Mouse (Mus musculus): ENCODE data around the gene Nprl3.

DNA sequence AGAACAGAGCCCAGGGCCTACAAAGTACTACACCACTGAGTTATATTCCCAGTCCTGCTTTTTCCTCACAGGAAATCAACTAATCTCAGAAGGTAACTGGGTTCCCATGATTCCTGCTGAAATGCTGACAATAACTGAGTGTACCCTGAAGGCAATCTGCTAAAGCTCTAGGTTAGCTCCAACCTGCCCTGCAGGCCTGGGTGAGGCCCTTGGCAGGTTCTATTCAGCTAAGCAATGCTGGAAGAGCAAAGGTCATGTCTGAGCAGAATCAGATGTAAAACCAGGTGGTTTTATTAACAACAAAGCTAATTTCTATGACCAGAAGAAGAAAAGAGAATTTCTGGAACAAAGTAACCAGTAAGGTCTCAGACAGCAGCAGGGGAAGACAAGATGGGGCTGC, 26.1 kb downstream of the Nprl3 start:
- TF ChIP-seq CTCF (IDR thresholded peaks at IDR 0.05; ENCODE audit: borderline replicate concordance, insufficient read depth, low read depth, low read length) (no peak), POLR2A (IDR thresholded peaks at IDR 0.05; ENCODE audit: borderline replicate concordance, insufficient read depth, low read length) (no peak)

Measured in cerebellum, adult 2 months (tissue).